Mouse (Mus musculus) left cerebral cortex, adult 18-20 months (tissue): ENCODE measurements at regions not wholly inside any gene's neighbourhood (a gene's known extent, or its start where the extent isn't known, plus 50 kb on each side); places are given as distances from the start of the nearest gene placed in this dataset.

Experiments used
- DNase-seq, 2 experiments: peaks; one replicate each; pipeline ENCODE4 v3.0.0; 2021 to 2022; ENCODE audit warnings: low spot score in 2 of 2, mixed read lengths in 1 of 2

DNA sequence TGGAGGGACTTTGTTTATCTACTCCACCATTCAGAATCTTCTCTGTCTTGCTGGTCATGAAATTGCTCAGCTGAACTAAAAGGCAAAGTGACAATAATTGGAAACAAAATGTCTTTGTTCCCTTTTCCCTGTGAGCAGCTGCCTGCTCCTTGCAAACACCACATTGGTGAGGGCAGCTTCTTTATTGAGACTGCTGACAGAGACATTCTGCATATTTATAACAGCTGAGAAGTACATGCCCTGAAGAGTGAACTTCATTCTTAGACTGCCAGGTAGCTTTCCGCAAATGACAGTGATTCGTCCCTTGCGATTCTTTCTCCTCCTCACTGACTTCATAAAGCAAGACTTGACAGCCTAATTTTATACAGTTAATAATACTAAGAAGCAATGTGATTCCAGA, 237.0 kb downstream of the Cps1 start:
- no peak for DNase-seq

DNA sequence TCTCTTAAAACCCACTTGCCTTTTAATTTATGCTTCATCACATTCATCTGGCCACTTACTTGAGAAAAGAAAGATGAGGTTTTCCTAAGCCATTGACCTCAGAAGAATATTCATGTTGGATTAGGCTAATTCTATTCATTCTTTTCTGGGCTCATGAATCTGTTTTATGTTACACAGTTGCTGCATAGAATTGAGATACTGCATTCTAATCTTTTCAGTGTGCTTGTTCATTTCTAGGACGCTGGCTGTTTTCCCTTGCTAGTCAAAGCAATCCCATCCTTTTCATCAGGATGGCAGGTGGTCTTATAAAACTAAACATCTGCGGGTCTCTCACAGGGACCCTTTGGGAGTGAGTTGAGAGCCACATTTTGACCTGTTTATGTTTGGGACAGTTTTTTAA, 243.2 kb downstream of the Cps1 start:
- DNase-seq, result no peak

- DNase-seq, result no peak
These were observed 243.7 kb downstream of the Cps1 start for GRCm38 (mm10) chr1:67366485-67366884.

DNA sequence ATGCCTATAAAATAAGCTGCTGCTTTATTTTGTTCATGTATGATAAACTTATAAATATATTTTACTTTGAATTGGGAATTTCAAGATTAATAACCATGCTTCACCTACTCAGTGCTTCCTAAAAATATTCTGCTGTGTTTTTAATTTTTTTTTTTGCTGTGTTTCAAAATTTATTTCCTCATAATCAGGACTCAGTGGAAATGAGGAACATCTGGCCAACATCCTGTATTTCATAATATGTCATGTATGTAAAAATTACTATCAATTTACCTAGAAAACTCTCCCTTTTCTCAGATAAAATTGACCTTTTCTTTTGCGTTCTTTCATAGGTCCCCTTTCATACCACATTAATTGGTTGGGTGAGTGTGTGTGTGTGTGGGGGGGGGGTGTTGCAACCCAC, 259.5 kb downstream of the Cps1 start:
- no peak for DNase-seq

DNA sequence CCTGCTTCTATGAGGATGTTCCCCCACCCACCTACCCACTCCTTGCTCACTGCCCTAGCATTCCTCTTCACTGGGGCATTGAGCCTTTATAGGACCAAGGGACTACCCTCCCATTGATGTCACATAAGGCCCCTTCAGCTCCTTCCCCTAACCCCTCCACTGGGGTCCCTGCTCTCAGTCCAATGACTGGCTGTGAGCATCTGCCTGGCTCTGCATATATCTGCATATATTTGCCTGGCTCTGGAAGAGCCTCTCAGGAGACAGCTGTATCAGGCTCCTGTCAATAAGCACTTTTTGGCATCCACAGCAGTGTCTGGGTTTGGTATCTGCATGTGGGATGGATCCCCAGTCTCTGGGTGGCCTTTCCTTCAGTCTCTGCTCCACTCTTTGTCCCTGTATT, 262.6 kb downstream of the Cps1 start:
- no peak for DNase-seq

- DNase-seq, result no peak
These were observed 264.1 kb downstream of the Cps1 start for GRCm38 (mm10) chr1:67386877-67387276.

GRCm38 (mm10) chr1:67397757-67398446, 275.1 kb downstream of the Cps1 start:
- peak; percentile 4 to 5 for DNase-seq

GRCm38 (mm10) chr1:67409531-67409930, 286.7 kb downstream of the Cps1 start:
- DNase-seq, result no peak

- no peak for DNase-seq
These were observed 294.4 kb downstream of the Cps1 start for GRCm38 (mm10) chr1:67417196-67417595.

- DNase-seq, result no peak
These were observed 305.6 kb downstream of the Cps1 start for GRCm38 (mm10) chr1:67428398-67428797.

GRCm38 (mm10) chr1:67450831-67451230, 328.0 kb downstream of the Cps1 start:
- DNase-seq, result no peak

- no peak for DNase-seq
These were observed 341.4 kb downstream of the Cps1 start for GRCm38 (mm10) chr1:67464203-67464602.

- no peak for DNase-seq
These were observed 342.7 kb downstream of the Cps1 start for GRCm38 (mm10) chr1:67465527-67465926.

DNA sequence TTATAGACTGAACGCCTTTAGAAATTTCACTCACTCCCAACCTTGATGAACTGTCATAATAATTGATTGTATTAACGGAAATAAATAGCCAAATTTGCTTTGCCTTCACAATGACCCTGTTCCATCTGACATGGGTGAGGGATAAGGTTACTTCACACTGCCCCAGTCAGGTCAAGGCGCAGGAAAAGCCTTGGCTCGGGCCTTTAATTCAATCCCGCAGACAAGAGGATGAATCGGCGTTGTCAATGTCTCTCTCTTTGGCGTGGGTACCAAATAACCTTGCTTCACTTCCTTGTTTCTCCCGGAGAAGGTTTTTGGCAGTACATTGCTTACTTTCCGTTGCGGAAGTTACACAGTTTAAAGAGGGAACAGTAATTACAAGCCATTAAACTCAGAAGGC, 354.2 kb downstream of the Cps1 start:
- DNase-seq, result no peak

GRCm38 (mm10) chr1:67477966-67478365, 355.1 kb downstream of the Cps1 start:
- DNase-seq, result peak in 1 of 2 experiments; percentile 2

GRCm38 (mm10) chr1:67481974-67482373, 359.1 kb downstream of the Cps1 start:
- DNase-seq, result no peak

- DNase-seq, result no peak
These were observed 381.3 kb downstream of the Cps1 start for GRCm38 (mm10) chr1:67504140-67504539.

DNA sequence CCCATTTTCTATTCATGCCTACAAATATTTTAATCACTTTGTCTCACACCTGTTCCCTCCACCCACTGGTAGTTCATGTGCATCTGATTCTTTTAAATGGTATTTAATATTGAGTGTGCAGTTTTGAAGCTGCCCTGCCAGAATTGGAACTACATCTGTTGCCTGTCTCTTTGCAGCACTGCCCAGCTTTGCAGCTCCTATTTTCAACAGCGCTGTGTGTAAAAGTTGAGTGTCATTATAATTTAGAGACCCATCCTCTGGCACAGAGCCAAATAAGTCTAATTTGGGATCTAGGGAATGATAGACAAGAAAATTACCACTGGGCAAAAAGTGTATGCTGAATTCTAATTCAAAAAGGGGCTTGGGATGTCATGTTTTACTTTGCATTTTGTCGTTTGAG, 382.9 kb downstream of the Cps1 start:
- no peak for DNase-seq

DNA sequence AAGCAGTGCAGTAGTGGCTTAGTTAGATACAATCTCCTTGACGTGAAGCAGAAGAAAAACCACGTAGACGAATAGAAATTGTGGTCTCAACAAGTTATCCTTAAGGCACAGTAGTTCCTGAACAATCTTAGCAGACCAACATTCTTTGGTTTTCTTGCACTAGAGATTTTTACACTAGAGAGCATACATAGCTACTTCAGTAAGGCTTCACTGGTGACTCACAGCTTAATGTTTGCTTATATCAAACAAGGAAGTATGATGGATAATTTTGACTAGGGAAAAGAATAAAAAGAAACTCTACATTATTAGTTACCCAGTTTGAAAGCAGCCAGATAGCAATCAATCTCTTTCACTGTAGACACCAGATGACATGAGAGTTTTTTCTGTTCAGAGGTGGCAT, 395.5 kb downstream of the Cps1 start:
- no peak for DNase-seq

- DNase-seq, result no peak
These were observed 435.9 kb downstream of the Cps1 start for GRCm38 (mm10) chr1:67558728-67559127.

GRCm38 (mm10) chr1:67559179-67559578, 436.4 kb downstream of the Cps1 start:
- no peak for DNase-seq

GRCm38 (mm10) chr1:67571616-67572015, 448.8 kb downstream of the Cps1 start:
- DNase-seq, result no peak

- DNase-seq, result no peak
These were observed 456.9 kb downstream of the Cps1 start for GRCm38 (mm10) chr1:67579732-67580131.
